Comparison of ENCODE assay signal across 14 mouse cellular contexts in the genomic region with DNA sequence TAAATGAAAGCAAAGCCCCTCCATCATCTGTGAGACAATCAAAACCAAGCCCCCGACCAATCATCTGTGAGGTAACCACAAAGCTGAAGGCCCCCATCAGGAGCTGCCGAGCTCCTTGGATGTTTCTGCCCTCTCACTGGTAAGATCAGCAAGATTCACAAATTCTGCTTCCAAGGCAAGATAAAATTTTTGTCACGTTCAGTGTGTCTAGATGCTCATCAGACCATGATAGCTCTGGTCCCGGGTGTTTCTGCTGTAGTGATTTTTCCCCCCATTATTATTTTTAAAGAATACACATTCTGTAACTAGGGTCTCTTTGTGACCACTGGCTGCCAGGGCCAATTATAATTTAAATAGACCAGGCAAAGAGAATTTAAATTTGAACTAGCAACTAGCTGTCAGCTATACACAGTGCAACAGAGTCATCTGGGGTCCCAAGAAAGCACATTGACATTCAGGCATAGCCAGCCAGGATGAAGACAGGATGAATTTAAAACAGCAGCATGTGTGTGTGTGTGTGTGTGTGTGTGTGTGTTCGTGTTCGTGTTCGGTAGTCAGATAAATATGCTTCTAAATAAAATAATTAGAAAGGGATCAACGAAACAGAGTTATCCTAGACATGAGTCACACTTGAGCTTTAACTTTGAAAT.
DNase-seq lines count a peak whose midpoint lies in the region; ATAC-seq and TF ChIP-seq lines count a peak whose summit lies in the region.
"Had no signal": no experiment of that assay in that cellular context is flagged by ENCODE, and none has a peak within 500 bp of the region (broad histone marks: within the 10 kb centered on the region; RNA-seq: fewer than 3 reads in every experiment).

No protein-coding gene starts in this region.

- peaks cover 2% of the 10 kb centered on the region; the same call in 1 of the 2 replicates for H3K4me1 ChIP-seq in neural tube, embryonic 11.5 days (ENCODE audit: control insufficient read depth, insufficient read depth, low read length)
- H3K4me1 ChIP-seq in neural tube, embryonic 15.5 days, result peaks cover 10% of the 10 kb centered on the region
- H3K4me1 ChIP-seq in forebrain, postnatal 0 days (ENCODE audit: insufficient read depth), result no peaks in the 10 kb centered on the region
- H3K4me1 ChIP-seq in midbrain, embryonic 10.5 days, result peaks cover 31% of the 10 kb centered on the region
- H3K4me1 ChIP-seq: limb, embryonic 15.5 days had no signal

- no peak for TF ChIP-seq CTCF in forebrain, postnatal 0 days (IDR thresholded peaks at IDR 0.05; ENCODE audit: low read depth)

- no peaks in the 10 kb centered on the region for H3K36me3 ChIP-seq in neural tube, embryonic 11.5 days (ENCODE audit: control insufficient read depth, insufficient read depth, low read length)
- H3K36me3 ChIP-seq in neural tube, embryonic 15.5 days, result no peaks in the 10 kb centered on the region
- H3K36me3 ChIP-seq in forebrain, postnatal 0 days (ENCODE audit: insufficient read depth), result no peaks in the 10 kb centered on the region
- no peaks in the 10 kb centered on the region for H3K36me3 ChIP-seq in midbrain, embryonic 10.5 days
- H3K36me3 ChIP-seq: limb, embryonic 15.5 days had no signal

- H3K27me3 ChIP-seq in neural tube, embryonic 11.5 days (ENCODE audit: control insufficient read depth, insufficient read depth, low read length), result no peaks in the 10 kb centered on the region
- no peaks in the 10 kb centered on the region for H3K27me3 ChIP-seq in neural tube, embryonic 15.5 days (replicated peaks)
- H3K27me3 ChIP-seq in forebrain, postnatal 0 days (ENCODE audit: insufficient read depth, low read length), result no peaks in the 10 kb centered on the region
- no peaks in the 10 kb centered on the region for H3K27me3 ChIP-seq in midbrain, embryonic 10.5 days (ENCODE audit: low read depth, poor library complexity, severe bottlenecking)
- H3K27me3 ChIP-seq: limb, embryonic 15.5 days had no signal

- H3K27ac ChIP-seq in neural tube, embryonic 11.5 days (ENCODE audit: low read depth, low read length), result no peak overlapping the region
- no peak overlapping the region for H3K27ac ChIP-seq in neural tube, embryonic 15.5 days (replicated peaks)
- no peak overlapping the region for H3K27ac ChIP-seq in forebrain, postnatal 0 days (ENCODE audit: low read depth, low read length)
- H3K27ac ChIP-seq in midbrain, embryonic 10.5 days (replicated peaks), result peak overlapping the region; percentile 83
- H3K27ac ChIP-seq: gastrocnemius, adult 2 months; limb, embryonic 15.5 days had no signal

- DNase-seq in neural tube, embryonic 11.5 days (ENCODE audit: low spot score), result no peak
- no peak for DNase-seq in forebrain, postnatal 0 days
- no peak for DNase-seq in midbrain, embryonic 10.5 days (ENCODE audit: low spot score)
- no peak for DNase-seq in adrenal gland, adult 2 months
- DNase-seq in ovary, postnatal 10 days (ENCODE audit: low spot score), result no peak
- no peak for DNase-seq in yolk sac, embryonic 10.5 days (ENCODE audit: low spot score)
- DNase-seq: cerebellum, adult 2 months; gastrocnemius, adult 2 months; kidney, postnatal 10 days; liver, postnatal 0 days; right cerebral cortex, postnatal 14 days had no signal

- H3K4me2 ChIP-seq in neural tube, embryonic 11.5 days (ENCODE audit: low read depth), result no peak overlapping the region
- H3K4me2 ChIP-seq in neural tube, embryonic 15.5 days, result no peak overlapping the region
- H3K4me2 ChIP-seq in forebrain, postnatal 0 days (ENCODE audit: low read depth), result no peak overlapping the region
- H3K4me2 ChIP-seq: limb, embryonic 15.5 days had no signal

- no peak overlapping the region for H3K9ac ChIP-seq in neural tube, embryonic 11.5 days (ENCODE audit: low read length)
- H3K9ac ChIP-seq in neural tube, embryonic 15.5 days (replicated peaks), result no peak overlapping the region
- H3K9ac ChIP-seq in forebrain, postnatal 0 days, result no peak overlapping the region
- H3K9ac ChIP-seq: limb, embryonic 15.5 days; liver, postnatal 0 days had no signal

- 47% methylated on average over 8 of the region's 8 CpGs for WGBS in neural tube, embryonic 11.5 days
- WGBS in neural tube, embryonic 15.5 days, result 41% methylated on average over 8 of the region's 8 CpGs
- 23% methylated on average over 8 of the region's 8 CpGs for WGBS in forebrain, postnatal 0 days
- 51% methylated on average over 8 of the region's 8 CpGs for WGBS in midbrain, embryonic 10.5 days

- H3K9me3 ChIP-seq in neural tube, embryonic 11.5 days (ENCODE audit: control insufficient read depth, low read length), result no peaks in the 10 kb centered on the region
- no peaks in the 10 kb centered on the region for H3K9me3 ChIP-seq in neural tube, embryonic 15.5 days (replicated peaks)
- H3K9me3 ChIP-seq in forebrain, postnatal 0 days (ENCODE audit: low read length), result no peaks in the 10 kb centered on the region
- no peaks in the 10 kb centered on the region for H3K9me3 ChIP-seq in midbrain, embryonic 10.5 days (replicated peaks)
- H3K9me3 ChIP-seq: limb, embryonic 15.5 days had no signal

- ATAC-seq in neural tube, embryonic 11.5 days (ENCODE audit: insufficient read depth, low FRiP score, low TSS enrichment), result peak; percentile 72; the same call in 1 of the 2 replicates
- no peak for ATAC-seq in neural tube, embryonic 15.5 days (ENCODE audit: low FRiP score)
- ATAC-seq in forebrain, postnatal 0 days, result peak; percentile 51; the same call in 1 of the 2 replicates
- ATAC-seq: intestine, embryonic 16.5 days; liver, postnatal 0 days had no signal

- no peak overlapping the region for H3K4me3 ChIP-seq in neural tube, embryonic 11.5 days (ENCODE audit: low read depth, low read length)
- H3K4me3 ChIP-seq in neural tube, embryonic 15.5 days (replicated peaks), result no peak overlapping the region
- H3K4me3 ChIP-seq in forebrain, postnatal 0 days (ENCODE audit: low read depth, low read length), result no peak overlapping the region
- no peak overlapping the region for H3K4me3 ChIP-seq in midbrain, embryonic 10.5 days
- H3K4me3 ChIP-seq: gastrocnemius, adult 2 months; limb, embryonic 15.5 days had no signal
